Mouse (Mus musculus) forebrain, embryonic 10.5 days (tissue): ENCODE results near the gene Psmb8. TPM values are rescaled to one million over a fixed set of nuclear protein-coding genes. Genes with fewer than 3 reads are reported as not detected.
A peak's percentile ranks its signal among the peaks of the same experiment; 100 is the strongest.

Experiments
- DNase-seq: peaks from one replicate; pipeline ENCODE4 v3.0.0-alpha.2; 2017; ENCODE audit warnings: low spot score; ENCODE audit errors: extremely low spot score
- H3K27ac ChIP-seq: fragments of 300-500 bp; sonication (generic); 2 replicates; pipeline ENCODE4 v1.5.1; 2016; ENCODE audit warnings: mild to moderate bottlenecking
- H3K27me3 ChIP-seq: fragments of 300-500 bp; sonication (generic); 2 replicates; pipeline ENCODE4 v1.6.1; 2016; ENCODE audit warnings: mild to moderate bottlenecking; ENCODE audit not compliant: poor library complexity, severe bottlenecking
- H3K36me3 ChIP-seq: fragments of 300-500 bp; sonication (generic); replicated peaks from 2 replicates; pipeline ENCODE4 v1.6.1; 2016; ENCODE audit warnings: mild to moderate bottlenecking, moderate library complexity
- H3K4me1 ChIP-seq: fragments of 300-500 bp; sonication (generic); 2 replicates; pipeline ENCODE4 v1.6.1; 2016
- H3K4me3 ChIP-seq: fragments of 300-500 bp; sonication (generic); 2 replicates; pipeline ENCODE4 v1.5.1; 2016; ENCODE audit warnings: mild to moderate bottlenecking, moderate library complexity
- H3K9me3 ChIP-seq: fragments of 300-500 bp; sonication (generic); 2 replicates; pipeline ENCODE4 v1.6.1; 2016; ENCODE audit warnings: mild to moderate bottlenecking, moderate library complexity
- WGBS: fragments of 180-500 bp; shearing (Covaris S2); methylation state at CpG from one replicate; pipeline ENCODE4 v1.1.7; 2016; 5-methylcytosine and 5-hydroxymethylcytosine counted together
- polyA plus RNA-seq: library from polyadenylated mRNA; unstranded; fragments of >200 nt; fragmentation: Nextera tagmentation; extraction: Ambion mirVana; gene quantifications from 2 replicates; pipeline ENCODE4 v1.2.1, GENCODE M21; 2016

The Psmb8 gene
- polyA plus RNA-seq, 1 experiment from 2014 or later = 1.2 TPM

GRCm38 (mm10) chr17:34248764-34249163, 51.2 kb downstream of the Psmb8 start:
- no peaks in the 10 kb centered on the region for H3K36me3 ChIP-seq
- 0 out of 2 replicates have a peak, but pooled peaks cover 4% of the 10 kb centered on the region for H3K4me1 ChIP-seq
- DNase-seq = no peak
- WGBS = 88% methylated on average over 2 of the region's 2 CpGs
- H3K4me3 ChIP-seq = no peak overlapping the region
- no peaks in the 10 kb centered on the region for H3K27me3 ChIP-seq
- no peak overlapping the region for H3K27ac ChIP-seq
- no peaks in the 10 kb centered on the region for H3K9me3 ChIP-seq

GRCm38 (mm10) chr17:34249361-34249760, 51.8 kb downstream of the Psmb8 start:
- 0 out of 2 replicates have a peak, but pooled peaks cover 4% of the 10 kb centered on the region for H3K4me1 ChIP-seq
- WGBS = 44% methylated on average over 3 of the region's 3 CpGs
- DNase-seq = no peak
- H3K9me3 ChIP-seq = no peaks in the 10 kb centered on the region
- no peak overlapping the region for H3K4me3 ChIP-seq
- H3K27me3 ChIP-seq = no peaks in the 10 kb centered on the region
- H3K27ac ChIP-seq = no peak overlapping the region
- H3K36me3 ChIP-seq = no peaks in the 10 kb centered on the region

- no peaks in the 10 kb centered on the region for H3K9me3 ChIP-seq
- H3K36me3 ChIP-seq = no peaks in the 10 kb centered on the region
- 18% methylated on average over 4 of the region's 4 CpGs for WGBS
- DNase-seq = peak; percentile 26
- H3K27ac ChIP-seq = no peak overlapping the region
- no peaks in the 10 kb centered on the region for H3K27me3 ChIP-seq
- H3K4me1 ChIP-seq = 0 out of 2 replicates have a peak, but pooled peaks cover 4% of the 10 kb centered on the region
- no peak overlapping the region for H3K4me3 ChIP-seq
These were observed 52.4 kb downstream of the Psmb8 start for GRCm38 (mm10) chr17:34249878-34250277.

Other genes starting within 250 kb of the Psmb8 start
- 3.3 and 3.7 TPM in 2 replicates for gene B3galt4, start 246.2 kb upstream of the Psmb8 start, polyA plus RNA-seq
- 49.4 and 51.3 TPM in 2 replicates for gene Vps52, start 241.9 kb upstream of the Psmb8 start, polyA plus RNA-seq
- 1,596 and 1,663 TPM in 2 replicates for gene Rps18, start 241.7 kb upstream of the Psmb8 start, polyA plus RNA-seq
- gene H2-K1, start 197.4 kb upstream of the Psmb8 start, polyA plus RNA-seq = 51.2 and 51.8 TPM in 2 replicates
- gene Ring1, start 173.0 kb upstream of the Psmb8 start, polyA plus RNA-seq = 11.4 and 12.4 TPM in 2 replicates
- gene H2-Ke6, start 169.7 kb upstream of the Psmb8 start, polyA plus RNA-seq = 95.4 and 96.4 TPM in 2 replicates
- gene Slc39a7, start 166.0 kb upstream of the Psmb8 start, polyA plus RNA-seq = 203 and 206 TPM in 2 replicates
- gene Rxrb, start 165.9 kb upstream of the Psmb8 start, polyA plus RNA-seq = 44.5 and 48.3 TPM in 2 replicates
- 0.74 and 0.75 TPM in 2 replicates for gene Col11a2, start 158.3 kb upstream of the Psmb8 start, polyA plus RNA-seq
- 0.12 and 0.43 TPM in 2 replicates for gene H2-Oa, start 105.4 kb upstream of the Psmb8 start, polyA plus RNA-seq
- gene H2-DMa, start 78.2 kb upstream of the Psmb8 start, polyA plus RNA-seq = 4.5 and 6.9 TPM in 2 replicates
- gene Brd2, start 75.1 kb upstream of the Psmb8 start, polyA plus RNA-seq = 121 and 134 TPM in 2 replicates
- gene H2-DMb2, start 54.4 kb upstream of the Psmb8 start, polyA plus RNA-seq = 0.16 and 0.26 TPM in 2 replicates
- 0.24 and 0.81 TPM in 2 replicates for gene H2-DMb1, start 44.6 kb upstream of the Psmb8 start, polyA plus RNA-seq
- 1.4 and 1.7 TPM in 2 replicates for gene Tap1, start 10.2 kb upstream of the Psmb8 start, polyA plus RNA-seq
- gene Psmb9, start 10.0 kb upstream of the Psmb8 start, polyA plus RNA-seq = 0.79 and 1.3 TPM in 2 replicates
- 0.18 and 0.60 TPM in 2 replicates for gene Tap2, start 5.8 kb downstream of the Psmb8 start, polyA plus RNA-seq
- not detected in 2 replicates for gene H2-Ob, start 41.2 kb downstream of the Psmb8 start, polyA plus RNA-seq
- 9.8 and 12.5 TPM in 2 replicates for gene H2-Ab1, start 60.0 kb downstream of the Psmb8 start, polyA plus RNA-seq
- 0.17 TPM in 1 of 2 replicates, not detected in the other for gene H2-Aa, start 90.1 kb downstream of the Psmb8 start, polyA plus RNA-seq
- 0.54 and 1.0 TPM in 2 replicates for gene H2-Eb1, start 108.1 kb downstream of the Psmb8 start, polyA plus RNA-seq
- not detected in 2 replicates for gene H2-Eb2, start 127.9 kb downstream of the Psmb8 start, polyA plus RNA-seq
- not detected in 2 replicates for gene Btnl2, start 157.1 kb downstream of the Psmb8 start, polyA plus RNA-seq
- gene Btnl1, start 179.4 kb downstream of the Psmb8 start, polyA plus RNA-seq = not detected in 2 replicates
- gene BC051142, start 201.1 kb downstream of the Psmb8 start, polyA plus RNA-seq = 1.3 and 1.6 TPM in 2 replicates